Mouse (Mus musculus): Measurements from ENCODE around the gene Poc1b.

DNA sequence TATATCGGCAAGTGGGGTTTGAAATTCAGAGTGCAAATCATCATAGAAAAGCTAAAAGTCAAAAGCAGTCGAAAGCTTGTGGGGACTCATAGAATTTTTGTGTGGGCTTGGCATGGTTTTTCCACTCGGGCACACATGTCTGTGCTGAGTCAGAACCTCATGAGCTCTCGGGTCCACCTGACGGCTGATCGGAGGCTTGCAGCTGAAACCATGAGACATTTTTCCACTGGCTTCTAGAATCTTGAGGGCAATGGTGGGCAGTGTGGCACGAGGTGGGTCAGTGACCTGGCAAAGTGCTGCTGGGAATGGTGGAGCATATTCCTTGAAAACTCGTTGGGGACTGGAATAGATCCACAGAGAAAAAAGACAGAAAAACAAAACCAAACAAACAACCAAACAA, 114.7 kb downstream of the Poc1b start:
- TF ChIP-seq CTCF (IDR thresholded peaks at IDR 0.05; ENCODE audit: borderline replicate concordance, control insufficient read depth, extremely low read depth, insufficient read depth, low read length, poor library complexity) (no peak), POLR2A (IDR thresholded peaks at IDR 0.05; ENCODE audit: control insufficient read depth, extremely low read depth, insufficient read depth, low read length, poor library complexity) (no peak)

Measured in thymus, adult 2 months (tissue).